Mouse (Mus musculus): ENCODE measurements around the gene Sptb. TPM values are rescaled to one million over a fixed set of nuclear protein-coding genes. Genes with fewer than 3 reads are reported as not detected.
A peak's percentile ranks its signal among the peaks of the same experiment; 100 is the strongest.

Gene Sptb
- polyA plus RNA-seq, 1 experiment = 25.7 TPM

GRCm38 (mm10) chr12:76545786-76546370, 164.5 kb downstream of the Sptb start:
- Histone ChIP-seq H3K4me1 (peaks cover 31% of the 10 kb centered on the region), H3K36me3 (replicated peaks; ENCODE audit: low read length) (peaks cover 3% of the 10 kb centered on the region), H3K27me3 (replicated peaks) (peaks cover 40% of the 10 kb centered on the region), H3K4me3 (replicated peaks) (peak overlapping the region; percentile 23), H3K9me3 (peaks cover 8% of the 10 kb centered on the region; the same call in 1 of the 2 replicates)
- TF ChIP-seq FLI1 (IDR thresholded peaks at IDR 0.05; ENCODE audit: low read length) (no peak), GATA1 (IDR thresholded peaks at IDR 0.05; ENCODE audit: borderline replicate concordance, low read length) (no peak)

DNA sequence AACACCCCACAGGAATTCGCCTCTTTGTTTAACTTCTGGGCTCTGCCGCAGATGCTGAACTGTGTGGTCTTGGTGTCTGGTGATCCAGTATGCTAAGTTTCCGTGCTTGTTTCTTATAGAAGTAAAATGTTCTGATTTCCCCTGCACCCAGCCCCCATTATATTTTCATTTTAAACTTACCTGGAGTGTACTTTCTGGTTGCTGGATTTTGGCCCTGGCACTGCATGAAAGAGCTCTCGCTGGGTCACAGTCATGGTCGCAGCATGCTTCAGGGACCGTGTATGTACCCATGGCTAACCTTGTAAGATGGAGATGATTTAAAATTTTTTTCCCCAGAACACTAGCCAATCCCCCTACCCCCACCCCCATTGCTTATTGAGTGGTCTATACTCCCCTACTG, 168.5 kb downstream of the Sptb start:
- H3K4me3 ChIP-seq (replicated peaks) = no peak overlapping the region
- peaks cover 34% of the 10 kb centered on the region for H3K4me1 ChIP-seq
- peaks cover 17% of the 10 kb centered on the region for H3K27me3 ChIP-seq (replicated peaks)
- TF ChIP-seq FLI1 (IDR thresholded peaks at IDR 0.05; ENCODE audit: low read length) (no peak), GATA1 (IDR thresholded peaks at IDR 0.05; ENCODE audit: borderline replicate concordance, low read length) (no peak)
- peaks cover 3% of the 10 kb centered on the region; the same call in 1 of the 2 replicates for H3K9me3 ChIP-seq
- H3K36me3 ChIP-seq (replicated peaks; ENCODE audit: low read length) = peaks cover 2% of the 10 kb centered on the region

DNA sequence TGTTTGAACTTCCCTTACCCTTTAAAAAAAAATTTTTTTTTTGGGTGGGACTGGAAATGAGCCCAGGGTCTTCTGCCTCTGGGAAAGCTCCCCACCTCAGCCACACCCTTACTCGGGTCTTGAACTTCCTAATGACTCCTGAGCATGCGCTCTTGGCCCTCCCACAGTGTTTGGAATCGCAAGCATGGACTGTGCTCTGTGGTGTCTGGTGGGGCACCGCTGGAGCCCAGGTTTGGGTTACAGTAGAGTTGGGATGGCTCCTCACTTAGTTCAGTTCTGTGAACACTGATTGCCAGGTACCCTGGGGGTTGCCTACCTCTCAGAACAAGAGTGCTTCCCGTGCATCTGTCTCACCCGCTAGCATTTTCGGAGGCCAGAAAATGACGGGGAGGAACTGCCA, 168.9 kb downstream of the Sptb start:
- no peak for TF ChIP-seq GATA1 (IDR thresholded peaks at IDR 0.05; ENCODE audit: borderline replicate concordance, low read length)
- no peak for TF ChIP-seq FLI1 (IDR thresholded peaks at IDR 0.05; ENCODE audit: low read length)
- Histone ChIP-seq H3K4me1 (peaks cover 38% of the 10 kb centered on the region), H3K36me3 (replicated peaks; ENCODE audit: low read length) (peaks cover 2% of the 10 kb centered on the region), H3K27me3 (replicated peaks) (peaks cover 15% of the 10 kb centered on the region), H3K9me3 (peaks cover 3% of the 10 kb centered on the region; the same call in 1 of the 2 replicates), H3K4me3 (replicated peaks) (no peak overlapping the region)

DNA sequence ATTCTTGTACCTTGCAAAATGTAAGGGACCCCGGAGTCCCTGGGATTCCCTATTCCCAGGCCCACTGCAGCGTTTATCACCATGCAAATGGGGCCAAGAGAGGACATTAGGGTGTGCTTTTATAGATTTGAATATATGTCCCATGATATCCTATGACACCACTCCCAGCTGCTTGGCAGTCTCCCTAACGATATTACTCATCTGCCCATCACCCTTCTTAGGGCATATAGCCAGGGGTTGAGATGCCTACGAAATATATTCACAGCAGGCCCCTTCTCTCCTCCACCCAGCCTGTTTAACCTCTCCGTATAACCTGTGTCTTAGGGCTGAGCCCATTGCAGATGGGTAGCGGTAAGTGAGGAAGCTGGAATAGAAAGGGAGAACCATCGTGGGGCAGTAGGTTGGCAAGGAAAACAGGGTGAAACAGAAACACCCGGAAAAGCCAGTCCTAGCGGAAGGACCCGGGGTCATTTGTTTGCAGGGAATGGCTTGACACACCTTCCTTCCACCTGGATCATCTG, 169.6 kb downstream of the Sptb start:
- Histone ChIP-seq H3K4me3 (replicated peaks) (no peak overlapping the region), H3K4me1 (peaks cover 42% of the 10 kb centered on the region), H3K36me3 (replicated peaks; ENCODE audit: low read length) (peaks cover 2% of the 10 kb centered on the region), H3K9me3 (peaks cover 3% of the 10 kb centered on the region; the same call in 1 of the 2 replicates), H3K27me3 (replicated peaks) (peaks cover 10% of the 10 kb centered on the region)
- TF ChIP-seq GATA1 (IDR thresholded peaks at IDR 0.05; ENCODE audit: borderline replicate concordance, low read length) = no peak
- no peak for TF ChIP-seq FLI1 (IDR thresholded peaks at IDR 0.05; ENCODE audit: low read length)

DNA sequence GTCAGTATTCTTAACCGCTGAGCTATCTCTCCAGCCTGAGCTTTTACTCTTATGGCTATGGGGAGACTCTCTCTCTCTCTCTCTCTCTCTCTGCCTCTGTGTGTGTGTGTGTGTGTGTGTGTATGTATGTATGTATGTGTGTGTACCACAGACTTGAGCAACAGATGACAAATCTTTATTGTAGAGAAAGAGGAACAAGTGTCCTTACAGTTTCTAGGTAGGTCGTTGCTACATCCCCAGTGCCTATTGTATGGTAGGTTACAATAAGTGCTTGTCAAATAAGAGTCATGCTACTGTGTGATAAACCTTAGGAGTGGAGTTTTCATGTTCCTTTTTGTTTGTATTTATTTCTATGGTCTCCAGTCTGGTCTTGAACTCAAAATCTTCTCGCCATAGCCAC, 170.2 kb downstream of the Sptb start:
- H3K4me1 ChIP-seq = peaks cover 47% of the 10 kb centered on the region
- H3K27me3 ChIP-seq (replicated peaks) = peaks cover 10% of the 10 kb centered on the region
- TF ChIP-seq FLI1 (IDR thresholded peaks at IDR 0.05; ENCODE audit: low read length) (no peak), GATA1 (IDR thresholded peaks at IDR 0.05; ENCODE audit: borderline replicate concordance, low read length) (no peak)
- no peak overlapping the region for H3K4me3 ChIP-seq (replicated peaks)
- H3K36me3 ChIP-seq (replicated peaks; ENCODE audit: low read length) = peaks cover 2% of the 10 kb centered on the region
- H3K9me3 ChIP-seq = peaks cover 3% of the 10 kb centered on the region; the same call in 1 of the 2 replicates

DNA sequence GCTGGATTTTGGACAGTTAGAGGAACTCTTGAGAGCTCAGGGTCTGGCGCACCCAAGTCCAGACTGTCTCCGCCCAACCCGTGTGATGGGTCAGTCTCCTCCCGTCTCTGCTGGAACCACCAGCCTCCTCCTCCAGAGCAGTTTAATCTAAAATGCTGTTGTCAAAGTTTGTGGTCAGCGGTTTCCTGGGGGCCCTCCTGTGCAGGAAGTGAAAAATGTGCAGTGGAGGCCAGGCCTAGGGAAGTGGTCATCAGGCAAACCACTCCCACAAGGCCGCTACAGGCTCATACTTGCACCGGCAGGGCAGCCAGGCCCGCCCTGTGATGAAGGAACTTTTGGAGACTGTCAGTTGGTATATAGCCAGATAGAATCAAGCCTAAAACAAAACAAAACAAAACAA, 172.9 kb downstream of the Sptb start:
- Histone ChIP-seq H3K4me3 (replicated peaks) (peak overlapping the region; percentile 76), H3K4me1 (peaks cover 72% of the 10 kb centered on the region), H3K9me3 (peaks cover 3% of the 10 kb centered on the region; the same call in 1 of the 2 replicates), H3K36me3 (replicated peaks; ENCODE audit: low read length) (peaks cover 2% of the 10 kb centered on the region), H3K27me3 (replicated peaks) (peaks cover 35% of the 10 kb centered on the region)
- TF ChIP-seq FLI1 (IDR thresholded peaks at IDR 0.05; ENCODE audit: low read length) = peak; percentile 59; the same call in 1 of the 2 replicates
- TF ChIP-seq GATA1 (IDR thresholded peaks at IDR 0.05; ENCODE audit: borderline replicate concordance, low read length) = 0 out of 3 replicates have a peak, but pooled peaks have one; percentile 16

GRCm38 (mm10) chr12:76536591-76537153, 173.7 kb downstream of the Sptb start:
- peaks cover 77% of the 10 kb centered on the region for H3K4me1 ChIP-seq
- peaks cover 3% of the 10 kb centered on the region; the same call in 1 of the 2 replicates for H3K9me3 ChIP-seq
- H3K4me3 ChIP-seq (replicated peaks) = peak overlapping the region; percentile 29
- H3K36me3 ChIP-seq (replicated peaks; ENCODE audit: low read length) = peaks cover 2% of the 10 kb centered on the region
- no peak for TF ChIP-seq GATA1 (IDR thresholded peaks at IDR 0.05; ENCODE audit: borderline replicate concordance, low read length)
- peaks cover 43% of the 10 kb centered on the region for H3K27me3 ChIP-seq (replicated peaks)

- Histone ChIP-seq H3K4me3 (replicated peaks) (peak overlapping the region; percentile 31), H3K27me3 (replicated peaks) (peaks cover 55% of the 10 kb centered on the region), H3K4me1 (peaks cover 70% of the 10 kb centered on the region), H3K9me3 (peaks cover 3% of the 10 kb centered on the region; the same call in 1 of the 2 replicates), H3K36me3 (replicated peaks; ENCODE audit: low read length) (peaks cover 2% of the 10 kb centered on the region)
- TF ChIP-seq GATA1 (IDR thresholded peaks at IDR 0.05; ENCODE audit: borderline replicate concordance, low read length) = no peak
Observed at GRCm38 (mm10) chr12:76535471-76535900, 174.9 kb downstream of the Sptb start.

- H3K4me3 ChIP-seq (replicated peaks) = peak overlapping the region; percentile 93
- peaks cover 61% of the 10 kb centered on the region for H3K27me3 ChIP-seq (replicated peaks)
- TF ChIP-seq GATA1 (IDR thresholded peaks at IDR 0.05; ENCODE audit: borderline replicate concordance, low read length) = no peak
- TF ChIP-seq FLI1 (IDR thresholded peaks at IDR 0.05; ENCODE audit: low read length) = no peak
Observed at GRCm38 (mm10) chr12:76534641-76535283, 175.6 kb downstream of the Sptb start.

More at GRCm38 (mm10) chr12:76534641-76535283, 175.6 kb downstream of the Sptb start:
- Histone ChIP-seq H3K36me3 (replicated peaks; ENCODE audit: low read length) (peaks cover 2% of the 10 kb centered on the region), H3K4me1 (peaks cover 71% of the 10 kb centered on the region), H3K9me3 (peaks cover 3% of the 10 kb centered on the region; the same call in 1 of the 2 replicates)
